Mouse (Mus musculus) CD4-positive, CD25-positive, alpha-beta regulatory T cell, adult 2 months (primary cell): ENCODE data around the gene Acvrl1.
A peak's percentile ranks its signal among the peaks of the same experiment; 100 is the strongest.

Source experiments
- DNase-seq: peaks from one replicate; pipeline ENCODE4 v3.0.0-alpha.2; 2012; ENCODE audit warnings: low read depth, low spot score

Gene Acvrl1

GRCm38 (mm10) chr15:101170413-101170980, 42.2 kb downstream of the Acvrl1 start:
- DNase-seq = no peak

DNA sequence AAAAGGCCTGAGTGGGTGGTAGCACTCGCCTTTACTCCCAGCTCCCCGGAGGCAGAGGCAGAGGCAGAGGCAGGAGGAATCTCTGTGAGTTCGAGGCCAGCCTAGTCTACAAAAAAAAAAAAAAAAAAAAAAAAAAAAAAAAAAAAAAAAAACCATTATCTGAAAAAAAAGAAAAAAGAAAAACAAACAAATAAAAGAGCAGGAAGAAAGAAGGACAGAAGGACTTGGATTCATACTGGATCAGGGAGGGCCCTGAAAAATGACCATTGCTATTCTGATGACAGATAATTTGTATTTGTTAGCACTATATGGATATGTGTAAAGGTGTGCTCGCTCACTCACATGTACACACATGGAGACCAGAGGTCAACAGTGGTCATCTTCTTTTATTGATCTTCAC, 43.0 kb downstream of the Acvrl1 start:
- DNase-seq = no peak

- DNase-seq = no peak
These were observed 43.7 kb downstream of the Acvrl1 start for GRCm38 (mm10) chr15:101172016-101172415.

- DNase-seq = peak; percentile 94
These were observed 45.3 kb downstream of the Acvrl1 start, which contains the start of gene Acvr1b for GRCm38 (mm10) chr15:101173421-101174211. Acvr1b (plus strand) TSS chr15:101174067.

GRCm38 (mm10) chr15:101174294-101175130, 46.2 kb downstream of the Acvrl1 start:
- DNase-seq = peak; percentile 37

- DNase-seq = no peak
These were observed 46.8 kb downstream of the Acvrl1 start for GRCm38 (mm10) chr15:101175131-101175460.

GRCm38 (mm10) chr15:101175613-101176283, 47.4 kb downstream of the Acvrl1 start:
- DNase-seq = peak; percentile 21

GRCm38 (mm10) chr15:101176284-101176680, 48.0 kb downstream of the Acvrl1 start:
- no peak for DNase-seq

GRCm38 (mm10) chr15:101176795-101177691, 48.7 kb downstream of the Acvrl1 start:
- no peak for DNase-seq

- peak; percentile 62 for DNase-seq
These were observed 52.2 kb downstream of the Acvrl1 start for GRCm38 (mm10) chr15:101180363-101181105.

GRCm38 (mm10) chr15:101181106-101181466, 52.8 kb downstream of the Acvrl1 start:
- no peak for DNase-seq

GRCm38 (mm10) chr15:101181500-101181899, 53.2 kb downstream of the Acvrl1 start:
- DNase-seq = no peak

- DNase-seq = no peak
These were observed 54.4 kb downstream of the Acvrl1 start for GRCm38 (mm10) chr15:101182676-101183075.

DNA sequence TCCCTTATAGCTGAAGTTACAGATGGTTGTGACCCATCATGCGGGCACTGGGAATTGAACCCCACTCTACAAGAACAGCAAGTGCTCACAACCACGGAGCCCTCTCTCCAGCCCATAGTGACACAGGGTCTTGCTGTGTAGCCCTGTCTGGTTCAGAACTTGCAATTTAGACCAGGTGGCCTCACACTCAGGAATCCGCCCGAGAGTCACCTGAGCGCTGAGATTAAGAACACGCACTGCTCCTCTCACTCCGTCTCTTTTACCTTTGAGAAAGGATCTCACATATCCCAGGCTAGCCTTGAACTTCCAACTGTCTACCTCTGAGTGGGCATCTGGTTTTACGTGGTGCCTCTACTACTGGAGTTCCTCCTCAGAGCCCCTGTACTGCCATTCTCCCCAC, 56.0 kb downstream of the Acvrl1 start:
- DNase-seq = no peak

DNA sequence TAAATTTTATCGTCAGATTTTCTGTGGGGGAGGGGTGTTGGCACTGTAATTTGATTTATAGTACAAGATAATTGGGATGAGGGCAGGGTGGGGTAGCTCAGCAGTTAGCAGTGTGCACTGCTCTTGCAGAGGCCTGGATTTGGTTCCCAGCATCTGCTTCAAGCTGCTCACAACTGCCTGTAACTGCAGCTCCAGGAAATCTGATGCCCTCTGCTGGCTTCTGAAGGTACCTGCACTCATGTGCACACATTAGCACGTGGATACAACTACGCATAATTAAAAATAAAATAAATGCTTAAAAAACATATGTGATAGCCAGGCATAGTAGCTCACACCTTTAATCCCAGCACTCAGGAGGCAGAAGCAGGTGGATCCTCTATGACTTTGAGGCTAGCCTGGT, 57.2 kb downstream of the Acvrl1 start:
- DNase-seq = no peak

- DNase-seq = no peak
These were observed 59.6 kb downstream of the Acvrl1 start for GRCm38 (mm10) chr15:101187907-101188306.

DNA sequence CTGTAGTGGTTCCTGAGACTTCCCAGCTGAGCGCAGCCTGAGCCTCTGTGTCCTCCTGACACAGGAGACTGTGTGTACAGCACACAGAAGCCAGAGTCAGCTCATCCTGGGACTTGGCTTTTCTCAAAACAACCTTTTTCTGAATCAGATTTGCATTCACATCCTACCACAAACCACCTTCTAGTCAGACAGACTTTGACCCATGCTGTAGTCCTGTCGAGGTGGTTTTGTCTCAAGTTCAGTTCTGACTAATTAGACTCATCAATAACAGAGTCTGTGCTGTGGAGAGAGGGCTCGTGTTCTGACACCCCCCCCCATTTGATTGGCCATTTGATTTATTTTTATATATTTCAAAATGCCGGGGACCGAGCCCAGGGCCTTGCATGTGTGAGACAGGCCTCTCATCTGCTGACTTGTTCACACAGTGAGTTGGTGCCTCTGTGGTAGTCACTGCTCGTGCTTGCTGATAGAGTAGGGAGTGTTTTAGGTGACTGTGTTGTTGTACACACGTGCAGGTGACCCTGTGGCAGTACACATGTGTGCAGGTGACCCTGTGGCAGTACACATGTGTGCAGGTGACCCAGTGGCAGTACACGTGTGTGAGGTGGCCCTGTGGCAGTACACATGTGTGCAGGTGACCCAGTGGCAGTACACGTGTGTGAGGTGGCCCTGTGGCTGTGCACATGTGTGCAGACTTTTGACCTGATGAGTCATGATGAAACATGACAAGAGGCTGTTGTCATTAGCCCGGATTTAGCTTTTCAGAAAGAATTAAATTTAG, 61.8 kb downstream of the Acvrl1 start:
- DNase-seq = no peak

DNA sequence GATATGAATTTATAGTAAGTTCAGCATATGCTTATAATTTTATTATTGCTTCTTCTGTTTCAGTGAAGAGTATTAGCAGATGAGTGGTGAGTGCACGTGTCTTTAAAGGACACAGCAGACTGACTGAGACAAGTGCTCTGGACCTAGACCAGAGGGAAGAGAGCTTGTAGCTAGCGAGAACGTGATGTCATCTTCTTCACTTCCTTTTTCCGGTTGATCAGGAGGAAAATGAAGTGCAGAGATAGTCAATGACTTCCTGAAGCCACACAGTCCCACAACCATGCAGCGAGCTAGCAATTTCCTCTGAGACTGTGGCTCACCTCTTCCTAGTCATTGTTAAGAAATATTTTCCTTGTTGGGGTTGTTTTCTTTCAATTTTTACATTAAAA, 62.4 kb downstream of the Acvrl1 start:
- peak; percentile 70 for DNase-seq

DNA sequence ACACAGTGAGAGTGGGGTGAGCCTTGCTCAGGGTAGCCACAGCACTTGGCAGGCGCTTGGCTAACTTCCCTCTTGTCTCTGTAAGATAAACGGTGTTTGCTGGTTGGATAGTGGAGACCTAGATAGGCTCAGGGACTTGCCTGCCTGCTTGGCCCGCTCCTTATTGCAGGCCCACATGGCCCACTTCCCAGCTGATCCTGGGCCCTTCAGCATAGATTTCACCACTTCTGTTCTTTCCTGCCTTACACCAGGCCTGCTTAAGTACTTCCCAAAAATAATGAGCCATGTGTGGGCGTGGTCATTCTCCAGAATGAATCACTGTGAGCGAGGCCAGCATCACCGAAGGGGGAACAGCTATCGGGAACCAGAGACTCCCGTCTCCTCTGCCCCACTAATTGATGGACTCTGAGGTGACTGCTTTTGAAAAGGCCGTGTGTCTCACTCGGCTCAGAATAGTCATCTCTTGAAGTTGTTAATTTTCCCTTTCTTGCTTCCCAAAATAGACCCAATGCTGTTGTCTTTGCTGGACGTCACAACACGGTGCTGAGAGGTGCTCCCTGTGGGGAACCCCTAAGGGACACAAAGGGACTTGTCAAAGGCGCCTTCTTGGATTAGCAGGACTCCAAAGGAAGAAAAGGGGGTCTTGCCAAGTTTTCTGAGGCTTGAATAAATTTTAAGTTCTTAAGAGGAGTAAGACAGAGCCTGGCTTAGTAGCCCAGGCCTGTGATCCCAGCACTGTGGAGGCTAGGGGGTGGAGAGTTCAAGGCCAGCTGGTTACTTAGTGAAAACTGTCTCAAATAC, 63.3 kb downstream of the Acvrl1 start:
- DNase-seq = no peak
